Mouse (Mus musculus): Measurements from ENCODE around the gene Ahsg.
"Not testable (repeated sequence)": the region's sequence is repeated elsewhere in the genome, so short reads cannot be mapped to it uniquely, and the experiment has no call there.

Ahsg gene

GRCm38 (mm10) chr16:22941825-22942476 lies 50.9 kb downstream of the Ahsg start:
- not testable (repeated sequence) for DNase-seq (ENCODE audit: low spot score)

- no peak for DNase-seq (ENCODE audit: low spot score)
These were observed 56.3 kb downstream of the Ahsg start for GRCm38 (mm10) chr16:22947371-22947770.

Data from ovary, postnatal 36 days (tissue).